Mouse (Mus musculus): ENCODE measurements around the gene Rp9. TPM values are rescaled to one million over a fixed set of nuclear protein-coding genes. Genes with fewer than 3 reads are reported as not detected.

Gene Rp9
- polyA plus RNA-seq, 1 experiment from 2014 or later, result 58.3 TPM

DNA sequence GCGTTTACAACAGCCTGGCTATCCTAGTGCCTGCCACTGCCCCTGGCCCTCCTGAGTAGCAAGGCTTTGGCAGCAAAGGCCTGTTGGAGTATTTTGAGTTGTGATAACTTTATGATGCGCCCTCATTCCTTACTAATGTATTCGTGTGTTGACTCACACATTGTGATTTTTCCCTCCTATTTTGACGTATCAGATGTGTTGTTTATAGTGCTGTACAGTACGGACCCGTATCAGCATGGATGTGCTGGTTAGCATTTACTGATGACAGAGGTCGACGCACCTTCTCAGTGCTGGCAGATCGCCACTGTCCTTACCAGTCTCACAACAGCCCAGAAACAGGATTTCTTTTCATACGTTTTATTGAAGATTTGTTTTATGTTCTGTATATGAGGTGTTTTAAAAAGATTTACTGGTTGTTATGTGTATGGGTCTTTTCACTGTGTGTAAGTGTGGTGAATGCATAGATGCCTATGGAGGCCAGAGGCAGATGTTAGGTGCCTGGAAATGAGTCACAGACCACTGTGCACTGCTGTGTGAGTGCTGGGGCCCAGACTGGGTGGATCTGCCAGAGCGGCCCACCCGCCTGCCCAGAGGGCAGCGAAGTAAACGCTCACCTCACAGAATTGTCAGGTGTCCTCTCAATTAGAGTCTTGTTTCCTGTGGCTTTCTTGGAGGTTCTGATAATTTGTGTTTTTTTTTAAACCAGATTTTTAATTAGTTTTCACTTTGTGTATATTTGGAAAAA is 40.7 kb downstream of the Rp9 start:
- H3K4me1 ChIP-seq (ENCODE audit: control insufficient read depth, insufficient read depth, low read length), result no peaks in the 10 kb centered on the region
- H3K9me3 ChIP-seq (ENCODE audit: control insufficient read depth, low read length), result no peaks in the 10 kb centered on the region
- 66% methylated on average over 14 of the region's 14 CpGs for WGBS
- no peaks in the 10 kb centered on the region for H3K27me3 ChIP-seq (replicated peaks; ENCODE audit: control insufficient read depth, insufficient read depth, low read length)
- H3K4me3 ChIP-seq (ENCODE audit: low read length), result no peak overlapping the region
- H3K36me3 ChIP-seq (ENCODE audit: control insufficient read depth, insufficient read depth, low read length), result no peaks in the 10 kb centered on the region
- H3K27ac ChIP-seq (ENCODE audit: low read length), result no peak overlapping the region
- H3K9ac ChIP-seq (ENCODE audit: low read depth, low read length), result no peak overlapping the region
- no peak overlapping the region for H3K4me2 ChIP-seq (ENCODE audit: low read depth, low read length)
- ATAC-seq, result no peak

DNA sequence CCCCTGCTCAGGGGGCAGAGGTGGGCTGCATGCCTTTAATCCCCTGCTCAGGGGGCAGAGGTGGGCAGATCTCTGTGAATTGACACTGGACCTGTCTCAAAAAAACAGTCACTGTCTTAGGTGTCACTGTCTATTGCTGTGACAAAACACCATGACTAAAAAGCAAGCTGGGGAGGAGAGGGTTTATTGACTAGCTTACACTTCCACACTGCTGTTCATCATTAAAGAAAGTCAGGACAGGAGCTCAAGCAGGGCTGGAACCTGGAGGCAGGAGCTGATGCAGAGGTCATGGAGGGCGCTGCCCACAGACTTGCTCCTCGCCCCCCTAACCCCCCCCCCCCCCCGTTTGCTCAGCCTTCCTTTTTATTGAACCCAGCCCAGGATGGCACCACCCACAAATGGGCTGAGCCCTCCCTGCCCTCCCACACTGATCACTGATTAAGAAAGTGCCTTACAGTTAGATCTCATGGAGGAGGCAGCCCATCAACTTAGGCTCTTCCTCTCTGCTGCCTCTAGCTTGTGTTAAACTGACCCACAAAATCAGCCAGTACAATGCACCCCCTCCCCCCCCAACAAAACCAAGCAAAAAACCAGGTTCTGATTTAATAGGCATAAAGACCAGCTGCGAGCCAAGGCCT is 41.4 kb downstream of the Rp9 start:
- Histone ChIP-seq H3K9ac (ENCODE audit: low read depth, low read length) (no peak overlapping the region), H3K4me3 (ENCODE audit: low read length) (no peak overlapping the region), H3K4me2 (ENCODE audit: low read depth, low read length) (no peak overlapping the region), H3K27ac (ENCODE audit: low read length) (no peak overlapping the region), H3K4me1 (ENCODE audit: control insufficient read depth, insufficient read depth, low read length) (no peaks in the 10 kb centered on the region), H3K36me3 (ENCODE audit: control insufficient read depth, insufficient read depth, low read length) (no peaks in the 10 kb centered on the region), H3K27me3 (replicated peaks; ENCODE audit: control insufficient read depth, insufficient read depth, low read length) (no peaks in the 10 kb centered on the region), H3K9me3 (ENCODE audit: control insufficient read depth, low read length) (no peaks in the 10 kb centered on the region)
- ATAC-seq, result no peak
- WGBS, result 61% methylated on average over 3 of the region's 4 CpGs

- no peaks in the 10 kb centered on the region for H3K36me3 ChIP-seq (ENCODE audit: control insufficient read depth, insufficient read depth, low read length)
- H3K9ac ChIP-seq (ENCODE audit: low read depth, low read length), result no peak overlapping the region
- no peak overlapping the region for H3K4me3 ChIP-seq (ENCODE audit: low read length)
- no peak overlapping the region for H3K27ac ChIP-seq (ENCODE audit: low read length)
- ATAC-seq, result no peak
- no peaks in the 10 kb centered on the region for H3K4me1 ChIP-seq (ENCODE audit: control insufficient read depth, insufficient read depth, low read length)
- H3K27me3 ChIP-seq (replicated peaks; ENCODE audit: control insufficient read depth, insufficient read depth, low read length), result no peaks in the 10 kb centered on the region
- H3K9me3 ChIP-seq (ENCODE audit: control insufficient read depth, low read length), result no peaks in the 10 kb centered on the region
- 85% methylated on average over 4 of the region's 4 CpGs for WGBS
- no peak overlapping the region for H3K4me2 ChIP-seq (ENCODE audit: low read depth, low read length)
Measured at GRCm38 (mm10) chr9:22424719-22425118, 44.8 kb downstream of the Rp9 start.

DNA sequence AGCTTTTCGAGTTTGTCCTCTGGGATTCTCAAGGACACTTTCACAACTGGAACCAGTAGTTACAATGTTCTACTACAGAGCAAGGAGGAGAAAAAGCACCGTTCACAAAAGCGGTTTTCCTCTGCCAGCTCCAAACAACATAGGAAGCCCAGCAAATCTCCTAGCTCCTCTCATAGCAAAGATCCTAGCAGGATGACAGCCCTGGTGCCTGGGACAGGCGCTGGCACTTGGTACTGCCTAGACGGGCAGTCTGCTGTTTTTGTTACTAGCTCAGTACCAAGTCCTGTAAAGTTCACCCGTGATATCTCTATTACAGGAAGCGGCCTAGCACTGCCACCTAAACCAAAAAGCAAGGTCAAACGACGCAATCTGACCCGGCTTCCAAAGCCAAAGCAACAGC is 45.3 kb downstream of the Rp9 start:
- 70% methylated on average over 10 of the region's 10 CpGs for WGBS
- no peaks in the 10 kb centered on the region for H3K9me3 ChIP-seq (ENCODE audit: control insufficient read depth, low read length)
- no peak overlapping the region for H3K27ac ChIP-seq (ENCODE audit: low read length)
- no peaks in the 10 kb centered on the region for H3K36me3 ChIP-seq (ENCODE audit: control insufficient read depth, insufficient read depth, low read length)
- no peak overlapping the region for H3K4me3 ChIP-seq (ENCODE audit: low read length)
- H3K27me3 ChIP-seq (replicated peaks; ENCODE audit: control insufficient read depth, insufficient read depth, low read length), result no peaks in the 10 kb centered on the region
- H3K4me1 ChIP-seq (ENCODE audit: control insufficient read depth, insufficient read depth, low read length), result no peaks in the 10 kb centered on the region
- H3K9ac ChIP-seq (ENCODE audit: low read depth, low read length), result no peak overlapping the region
- H3K4me2 ChIP-seq (ENCODE audit: low read depth, low read length), result no peak overlapping the region
- no peak for ATAC-seq

GRCm38 (mm10) chr9:22423507-22423906 is 46.0 kb downstream of the Rp9 start:
- WGBS, result 70% methylated on average over 1 of the region's 1 CpGs
- Histone ChIP-seq H3K27me3 (replicated peaks; ENCODE audit: control insufficient read depth, insufficient read depth, low read length) (no peaks in the 10 kb centered on the region), H3K4me1 (ENCODE audit: control insufficient read depth, insufficient read depth, low read length) (no peaks in the 10 kb centered on the region), H3K27ac (ENCODE audit: low read length) (no peak overlapping the region), H3K9ac (ENCODE audit: low read depth, low read length) (no peak overlapping the region), H3K4me2 (ENCODE audit: low read depth, low read length) (no peak overlapping the region), H3K4me3 (ENCODE audit: low read length) (no peak overlapping the region), H3K9me3 (ENCODE audit: control insufficient read depth, low read length) (no peaks in the 10 kb centered on the region), H3K36me3 (ENCODE audit: control insufficient read depth, insufficient read depth, low read length) (no peaks in the 10 kb centered on the region)
- ATAC-seq, result no peak

- no peak overlapping the region for H3K27ac ChIP-seq (ENCODE audit: low read length)
- no peak overlapping the region for H3K4me3 ChIP-seq (ENCODE audit: low read length)
- H3K4me2 ChIP-seq (ENCODE audit: low read depth, low read length), result no peak overlapping the region
- no peaks in the 10 kb centered on the region for H3K36me3 ChIP-seq (ENCODE audit: control insufficient read depth, insufficient read depth, low read length)
- no peaks in the 10 kb centered on the region for H3K4me1 ChIP-seq (ENCODE audit: control insufficient read depth, insufficient read depth, low read length)
- ATAC-seq, result no peak
- H3K9me3 ChIP-seq (ENCODE audit: control insufficient read depth, low read length), result no peaks in the 10 kb centered on the region
- H3K27me3 ChIP-seq (replicated peaks; ENCODE audit: control insufficient read depth, insufficient read depth, low read length), result no peaks in the 10 kb centered on the region
- no peak overlapping the region for H3K9ac ChIP-seq (ENCODE audit: low read depth, low read length)
- 42% methylated on average over 1 of the region's 1 CpGs for WGBS
Measured at GRCm38 (mm10) chr9:22422559-22422958, 47.0 kb downstream of the Rp9 start.

- no peak for ATAC-seq
- no peaks in the 10 kb centered on the region for H3K36me3 ChIP-seq (ENCODE audit: control insufficient read depth, insufficient read depth, low read length)
- H3K9me3 ChIP-seq (ENCODE audit: control insufficient read depth, low read length), result no peaks in the 10 kb centered on the region
- H3K4me2 ChIP-seq (ENCODE audit: low read depth, low read length), result no peak overlapping the region
- no peak overlapping the region for H3K27ac ChIP-seq (ENCODE audit: low read length)
- no peak overlapping the region for H3K4me3 ChIP-seq (ENCODE audit: low read length)
- WGBS, result 56% methylated on average over 7 of the region's 7 CpGs
- H3K9ac ChIP-seq (ENCODE audit: low read depth, low read length), result no peak overlapping the region
- H3K4me1 ChIP-seq (ENCODE audit: control insufficient read depth, insufficient read depth, low read length), result no peaks in the 10 kb centered on the region
- no peaks in the 10 kb centered on the region for H3K27me3 ChIP-seq (replicated peaks; ENCODE audit: control insufficient read depth, insufficient read depth, low read length)
Measured at GRCm38 (mm10) chr9:22420491-22420890, 49.1 kb downstream of the Rp9 start.

GRCm38 (mm10) chr9:22419877-22420276 is 49.7 kb downstream of the Rp9 start:
- 88% methylated on average over 3 of the region's 3 CpGs for WGBS
- no peak for ATAC-seq
- H3K27ac ChIP-seq (ENCODE audit: low read length), result no peak overlapping the region
- H3K36me3 ChIP-seq (ENCODE audit: control insufficient read depth, insufficient read depth, low read length), result no peaks in the 10 kb centered on the region
- no peak overlapping the region for H3K4me3 ChIP-seq (ENCODE audit: low read length)
- H3K4me2 ChIP-seq (ENCODE audit: low read depth, low read length), result no peak overlapping the region
- no peaks in the 10 kb centered on the region for H3K27me3 ChIP-seq (replicated peaks; ENCODE audit: control insufficient read depth, insufficient read depth, low read length)
- H3K4me1 ChIP-seq (ENCODE audit: control insufficient read depth, insufficient read depth, low read length), result no peaks in the 10 kb centered on the region
- no peak overlapping the region for H3K9ac ChIP-seq (ENCODE audit: low read depth, low read length)
- H3K9me3 ChIP-seq (ENCODE audit: control insufficient read depth, low read length), result no peaks in the 10 kb centered on the region

- Histone ChIP-seq H3K4me3 (ENCODE audit: low read length) (no peak overlapping the region), H3K9me3 (ENCODE audit: control insufficient read depth, low read length) (no peaks in the 10 kb centered on the region), H3K4me1 (ENCODE audit: control insufficient read depth, insufficient read depth, low read length) (no peaks in the 10 kb centered on the region), H3K9ac (ENCODE audit: low read depth, low read length) (no peak overlapping the region), H3K36me3 (ENCODE audit: control insufficient read depth, insufficient read depth, low read length) (no peaks in the 10 kb centered on the region), H3K27ac (ENCODE audit: low read length) (no peak overlapping the region), H3K27me3 (replicated peaks; ENCODE audit: control insufficient read depth, insufficient read depth, low read length) (no peaks in the 10 kb centered on the region), H3K4me2 (ENCODE audit: low read depth, low read length) (no peak overlapping the region)
- no peak for ATAC-seq
- 38% methylated on average over 6 of the region's 6 CpGs for WGBS
Measured at GRCm38 (mm10) chr9:22417547-22417946, 52.0 kb downstream of the Rp9 start.

Data from intestine, embryonic 16.5 days (tissue).